Mouse (Mus musculus): ENCODE data around the gene Ubr1. TPM values are rescaled to one million over a fixed set of nuclear protein-coding genes. Genes with fewer than 3 reads are reported as not detected.

Ubr1 gene
- total RNA-seq, 1 experiment from 2014 or later, result 57.6 TPM

Other genes with a start within 250 kb of the Ubr1 start
- gene Cdan1, start 120.6 kb downstream of the Ubr1 start, total RNA-seq (2017), result 19.0 and 19.8 TPM in 2 replicates
- gene Ttbk2, start 120.1 kb downstream of the Ubr1 start, total RNA-seq (2017), result 4.1 and 5.2 TPM in 2 replicates
- gene Tmem62, start 6.3 kb upstream of the Ubr1 start, total RNA-seq (2017), result 20.1 and 37.2 TPM in 2 replicates
- gene Ccndbp1, start 37.7 kb upstream of the Ubr1 start, total RNA-seq (2017), result 179 and 189 TPM in 2 replicates
- gene Epb42, start 66.4 kb upstream of the Ubr1 start, total RNA-seq (2017), result 2.8 and 3.3 TPM in 2 replicates
- gene Tgm5, start 115.1 kb upstream of the Ubr1 start, total RNA-seq (2017), result not detected in 2 replicates
- gene Tgm7, start 139.1 kb upstream of the Ubr1 start, total RNA-seq (2017), result not detected in 2 replicates
- gene Adal, start 169.7 kb upstream of the Ubr1 start, total RNA-seq (2017), result 12.7 and 14.1 TPM in 2 replicates
- gene Lcmt2, start 169.9 kb upstream of the Ubr1 start, total RNA-seq (2017), result 5.9 and 9.7 TPM in 2 replicates
- gene Tubgcp4, start 199.9 kb upstream of the Ubr1 start, total RNA-seq (2017), result 67.0 and 73.2 TPM in 2 replicates
- 46.9 and 50.3 TPM in 2 replicates for gene Zscan29, start 200.4 kb upstream of the Ubr1 start, total RNA-seq (2017)